Mouse (Mus musculus): ENCODE data around the gene Bnc2.

The Bnc2 gene

DNA sequence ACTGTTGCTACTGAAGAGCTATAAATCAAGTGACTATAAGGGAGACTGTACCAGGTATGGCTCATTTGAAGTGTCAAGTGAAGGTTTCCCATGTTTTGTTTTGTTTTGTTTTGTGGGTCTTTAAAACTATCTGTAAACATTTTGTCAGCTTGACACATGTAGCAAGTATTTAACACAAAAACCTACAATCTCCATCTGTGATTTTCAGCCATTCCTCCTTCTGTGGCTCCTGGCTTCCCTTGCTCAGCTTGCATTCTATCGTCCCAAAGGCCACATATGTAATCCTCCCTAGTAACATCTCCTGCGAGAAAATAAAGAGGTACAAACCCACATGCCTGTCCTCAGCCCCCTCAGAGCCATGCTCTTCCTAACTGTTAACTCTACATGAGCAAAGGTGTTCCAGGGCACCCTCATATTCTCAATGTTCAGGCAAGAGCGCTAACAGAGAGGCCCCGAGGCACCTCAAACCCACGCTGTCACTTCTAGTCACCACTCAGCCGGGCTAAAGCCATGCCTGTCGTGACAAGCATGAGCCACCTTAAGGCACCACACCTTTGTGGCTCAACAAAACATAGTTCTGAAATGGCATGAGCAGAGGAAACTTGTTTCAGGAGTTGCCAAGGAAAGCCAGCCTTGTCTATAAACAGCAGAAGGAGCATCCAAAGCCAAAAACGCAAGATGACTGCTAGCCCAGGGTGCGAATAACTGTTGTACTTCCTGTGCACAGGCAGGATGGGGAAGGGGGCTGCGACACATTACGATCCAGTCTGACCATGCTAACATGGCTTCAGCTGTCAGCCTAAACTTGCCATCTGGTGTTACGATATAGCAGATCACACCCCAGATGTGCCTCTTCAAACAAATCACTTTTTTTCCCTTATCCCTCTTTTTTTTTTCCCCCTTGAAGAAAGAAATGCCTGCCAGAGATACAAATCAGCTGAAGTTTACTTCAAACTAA, 42.0 kb downstream of the Bnc2 start:
- no peak for DNase-seq (ENCODE audit: low read depth, low spot score)

DNA sequence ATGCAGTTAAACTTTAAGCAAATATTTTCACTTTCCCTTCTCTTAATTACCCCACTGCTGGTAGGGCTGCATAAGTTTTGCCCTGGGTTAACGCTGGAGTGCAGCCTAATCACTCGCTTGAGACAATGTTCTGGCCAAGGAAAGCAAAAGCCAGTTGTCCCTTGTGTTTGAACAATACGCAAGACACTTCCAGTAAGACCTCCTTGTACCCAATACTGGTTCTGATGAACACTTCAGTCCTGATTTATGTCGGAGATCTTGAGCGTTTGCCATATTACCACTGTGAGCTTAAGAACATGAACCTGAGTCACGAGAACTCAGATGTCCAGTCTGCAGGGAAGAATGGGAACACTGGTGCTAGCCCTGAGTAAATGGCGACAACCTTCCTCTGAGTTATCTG, 47.5 kb downstream of the Bnc2 start:
- DNase-seq (ENCODE audit: low read depth, low spot score): no peak

DNA sequence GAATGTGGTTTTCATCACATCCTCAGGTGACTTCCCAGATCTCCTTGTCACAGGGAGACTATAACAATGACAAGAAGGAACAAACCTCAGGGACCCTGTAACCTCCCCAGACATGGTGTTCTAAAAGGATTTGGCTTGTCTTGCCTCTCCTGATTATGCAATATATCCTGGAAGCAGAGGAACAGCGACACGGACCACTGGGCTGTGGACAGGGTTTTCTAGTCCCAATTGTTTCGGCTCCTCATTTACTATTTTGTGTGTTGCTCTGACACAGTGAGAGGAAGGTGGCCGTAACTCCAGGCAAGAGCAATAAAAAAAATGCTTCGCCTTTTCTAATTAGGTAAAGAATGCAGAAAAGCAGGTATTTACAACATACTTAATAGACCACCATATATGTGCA, 51.8 kb downstream of the Bnc2 start:
- DNase-seq (ENCODE audit: low read depth, low spot score): no peak

DNA sequence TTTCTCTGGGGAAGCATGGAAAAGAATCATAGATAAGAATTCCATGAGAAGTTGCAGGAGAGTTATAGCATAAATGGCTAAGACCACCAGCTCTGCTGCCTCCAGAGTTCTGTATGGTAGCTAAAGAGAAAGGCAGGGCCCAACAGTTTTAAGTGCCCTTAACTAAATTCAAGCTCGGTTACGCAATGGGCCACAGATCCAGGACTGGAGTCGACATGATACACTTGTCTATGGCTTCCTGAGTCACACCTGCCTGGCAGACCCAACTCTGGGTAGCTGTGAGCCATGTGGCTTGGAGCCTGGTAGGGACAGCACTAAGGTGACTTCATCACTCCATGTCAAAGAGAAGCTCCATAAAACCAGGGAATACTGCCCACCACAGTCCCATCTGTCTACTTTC, 53.3 kb downstream of the Bnc2 start:
- DNase-seq (ENCODE audit: low read depth, low spot score): no peak

DNA sequence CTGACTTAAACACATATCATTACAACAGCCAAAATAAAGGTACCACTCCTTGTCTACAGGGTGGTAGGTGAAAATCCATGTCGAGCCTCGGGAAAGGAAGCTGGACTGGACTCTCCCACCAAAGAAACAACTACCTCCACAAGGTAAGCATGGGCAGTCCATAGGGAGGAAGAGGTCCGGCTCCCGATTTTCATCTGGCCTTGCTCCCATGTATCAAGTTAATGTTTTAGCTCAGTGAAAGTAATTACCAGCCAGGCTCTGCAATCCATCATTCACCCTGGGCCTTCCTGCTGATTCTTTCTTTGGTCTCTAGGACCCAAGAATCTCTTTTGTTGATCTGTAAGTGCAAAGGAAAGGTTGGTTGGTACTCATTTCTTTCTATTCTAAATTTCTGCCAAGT, 65.2 kb downstream of the Bnc2 start:
- no peak for DNase-seq (ENCODE audit: low read depth, low spot score)

DNA sequence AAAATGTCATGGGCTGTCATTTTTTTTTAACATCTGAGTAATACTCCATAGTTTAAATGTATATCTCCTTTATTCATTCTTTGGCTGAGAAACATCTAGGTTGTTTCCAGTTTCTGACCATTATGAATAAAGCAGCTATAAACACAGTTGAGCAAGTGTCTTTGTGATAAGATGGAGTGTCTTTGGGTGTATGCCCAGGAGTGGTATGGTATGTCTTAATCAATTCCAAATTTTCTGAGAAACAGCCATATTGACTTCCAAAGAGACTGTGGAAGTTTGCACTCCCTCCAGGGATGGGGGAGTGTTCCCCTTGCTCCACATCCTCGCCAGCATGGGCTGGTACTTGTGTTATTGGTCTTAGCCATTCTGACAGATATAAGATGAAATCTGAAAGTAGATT, 70.6 kb downstream of the Bnc2 start:
- DNase-seq (ENCODE audit: low read depth, low spot score): no peak

DNA sequence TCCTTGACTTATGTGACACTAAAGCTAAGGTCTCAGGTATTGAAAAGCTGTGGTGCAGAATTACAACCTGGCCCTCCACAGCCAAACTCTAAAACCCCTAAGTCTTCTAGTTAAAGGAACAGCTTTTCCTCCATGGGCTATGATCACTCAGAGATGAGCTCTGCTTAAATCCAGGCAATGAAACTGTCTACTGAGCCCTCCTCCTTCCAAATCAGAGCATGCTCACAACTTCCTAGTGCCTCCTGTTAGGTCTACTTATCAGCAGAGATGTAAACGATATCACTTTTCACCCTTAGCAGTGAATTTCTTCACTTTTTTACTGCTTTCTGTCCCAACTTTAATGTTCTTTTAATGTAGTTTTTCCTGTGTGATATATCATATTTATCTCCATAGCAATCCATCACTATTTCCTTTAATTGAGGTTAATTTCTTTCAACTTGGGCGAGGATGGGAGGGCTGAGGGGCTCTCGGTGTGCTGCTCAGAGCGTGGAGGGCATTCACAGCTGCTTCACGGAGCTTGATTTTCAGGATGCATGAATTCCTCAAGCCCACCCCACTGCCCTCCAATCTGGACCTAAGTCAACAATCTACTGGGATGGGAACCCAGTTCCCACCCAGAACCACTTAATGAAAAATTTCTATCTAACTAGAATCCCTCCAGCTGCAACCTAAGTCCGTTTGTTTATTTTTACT, 94.7 kb downstream of the Bnc2 start:
- DNase-seq (ENCODE audit: low read depth, low spot score): no peak

DNA sequence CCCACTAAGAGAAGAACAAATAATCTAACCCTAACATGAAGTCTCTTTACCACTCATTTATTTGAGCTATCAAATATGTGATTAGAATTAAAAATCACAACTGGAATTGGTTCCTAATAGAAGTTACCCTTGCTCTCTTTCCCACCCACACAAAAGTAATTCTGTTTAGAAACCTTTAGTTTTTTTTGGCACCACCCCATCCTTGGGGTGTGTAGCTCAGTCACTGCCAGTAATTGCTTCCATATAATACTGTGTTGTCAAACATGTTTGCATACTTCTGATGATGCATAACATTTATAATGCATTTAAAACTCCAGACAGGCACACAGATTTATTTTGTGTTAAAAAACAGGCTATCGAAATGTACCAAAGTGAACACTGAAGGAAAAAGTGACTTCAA, 96.8 kb downstream of the Bnc2 start:
- DNase-seq (ENCODE audit: low read depth, low spot score): no peak

DNA sequence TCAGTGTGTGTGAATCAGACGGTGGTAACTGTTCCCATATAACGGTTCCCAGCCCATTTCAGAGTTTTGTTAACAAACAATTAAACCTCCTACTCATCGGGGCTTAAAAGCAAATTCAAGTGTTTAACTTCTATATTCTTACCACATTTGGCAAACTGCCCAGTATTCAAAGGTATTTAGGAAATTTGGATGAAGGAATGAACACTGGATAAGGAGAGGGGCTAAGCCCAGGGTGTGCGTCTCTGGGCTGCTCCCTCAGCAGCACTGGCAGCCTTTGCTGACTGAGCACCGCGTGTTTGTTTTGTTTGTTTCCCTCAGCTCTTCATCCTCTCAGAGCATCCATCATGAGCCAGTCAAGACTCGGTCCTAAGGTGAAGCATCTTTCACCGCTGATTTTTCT, 109.0 kb downstream of the Bnc2 start:
- DNase-seq (ENCODE audit: low read depth, low spot score): no peak

DNA sequence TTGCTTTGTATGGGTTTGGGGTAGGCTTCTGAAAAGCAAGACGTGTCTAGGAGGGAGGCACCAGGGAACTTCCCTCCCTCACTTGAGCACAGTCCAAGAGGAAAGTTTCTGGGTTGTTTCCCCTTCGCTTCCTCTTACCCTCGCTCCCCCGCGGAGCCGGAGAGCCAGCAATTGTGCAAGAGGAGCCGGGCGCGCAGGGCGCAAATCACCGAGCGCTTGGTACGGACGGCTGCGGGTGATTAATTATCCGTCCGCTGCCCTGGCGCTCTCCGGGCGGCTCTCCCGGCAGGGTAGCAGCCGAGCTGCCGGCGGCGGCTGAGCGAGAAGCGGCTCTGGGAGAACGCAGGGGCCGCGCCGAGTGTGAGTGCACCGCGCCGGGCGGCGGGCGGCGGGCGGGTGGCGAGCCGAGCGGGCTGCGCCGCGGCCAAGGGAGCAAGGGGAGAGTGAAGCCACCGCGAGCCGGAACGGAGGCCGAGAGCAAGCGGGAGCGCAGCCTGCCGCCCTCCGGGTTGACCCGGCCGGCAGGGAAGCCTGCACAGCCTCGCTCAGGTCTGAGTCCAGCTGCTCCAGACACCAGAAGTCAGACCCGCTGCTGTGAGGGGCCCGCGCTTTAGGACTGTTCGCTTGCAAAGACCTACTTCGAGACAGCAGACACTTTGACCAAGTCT, 129.7 kb downstream of the Bnc2 start:
- DNase-seq (ENCODE audit: low read depth, low spot score): peak; percentile 4

DNA sequence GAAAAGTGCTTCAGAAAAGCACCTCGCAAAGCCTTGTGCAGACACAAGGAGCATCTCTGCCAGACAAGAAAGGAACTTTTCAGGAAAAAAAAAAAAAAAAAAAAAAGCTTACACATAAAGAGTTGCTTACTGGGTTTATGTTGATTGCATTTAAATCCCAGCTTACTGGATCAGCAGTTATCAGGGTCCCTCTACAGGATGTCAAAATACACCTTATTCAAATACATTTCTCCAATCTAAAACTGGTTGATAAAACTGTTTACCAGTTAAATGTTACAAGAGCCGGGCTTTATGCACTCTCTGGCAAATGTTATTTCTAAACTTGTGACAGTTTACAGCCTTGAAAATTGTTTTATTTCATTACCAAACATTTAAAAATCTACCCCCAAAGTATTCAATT, 130.4 kb downstream of the Bnc2 start:
- no peak for DNase-seq (ENCODE audit: low read depth, low spot score)

DNA sequence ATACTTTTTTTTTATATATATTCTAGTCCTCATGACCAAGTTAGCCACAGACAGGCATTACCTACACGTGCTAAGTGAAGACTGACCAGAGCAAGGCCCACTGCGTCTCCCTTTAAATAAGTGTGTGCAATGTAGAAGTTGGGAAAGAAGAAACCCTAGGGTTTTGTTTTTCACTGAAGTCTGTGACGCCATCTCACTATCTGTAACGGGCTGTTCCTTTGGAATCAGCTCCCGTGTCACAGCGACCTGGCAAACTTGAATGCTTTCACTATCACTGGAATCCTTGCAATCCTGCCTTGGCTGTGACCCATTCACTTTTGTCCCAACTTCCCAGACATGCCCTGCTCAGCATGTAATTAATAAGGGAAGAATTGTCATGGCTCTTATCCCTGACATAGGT, 134.5 kb downstream of the Bnc2 start:
- DNase-seq (ENCODE audit: low read depth, low spot score): no peak

DNA sequence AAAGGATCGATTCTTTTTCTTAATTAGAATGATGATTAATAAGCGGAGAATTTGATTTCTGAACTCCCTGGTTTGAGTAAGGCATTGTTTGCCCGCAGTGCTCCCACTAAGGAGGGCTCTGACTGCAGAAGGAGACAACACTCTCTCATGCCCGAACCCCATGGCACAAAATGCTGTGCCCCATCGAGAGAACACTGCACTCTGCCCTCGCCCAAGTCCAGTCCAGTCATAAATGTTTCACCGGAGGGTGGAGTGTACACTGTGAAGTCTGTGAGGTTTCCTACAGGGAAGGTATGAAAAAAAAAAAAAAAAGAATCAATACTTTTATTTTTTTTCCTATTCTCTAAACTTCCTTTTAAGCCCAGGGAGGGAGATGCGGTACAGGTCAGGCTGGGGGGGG, 135.7 kb downstream of the Bnc2 start:
- DNase-seq (ENCODE audit: low read depth, low spot score): no peak

DNA sequence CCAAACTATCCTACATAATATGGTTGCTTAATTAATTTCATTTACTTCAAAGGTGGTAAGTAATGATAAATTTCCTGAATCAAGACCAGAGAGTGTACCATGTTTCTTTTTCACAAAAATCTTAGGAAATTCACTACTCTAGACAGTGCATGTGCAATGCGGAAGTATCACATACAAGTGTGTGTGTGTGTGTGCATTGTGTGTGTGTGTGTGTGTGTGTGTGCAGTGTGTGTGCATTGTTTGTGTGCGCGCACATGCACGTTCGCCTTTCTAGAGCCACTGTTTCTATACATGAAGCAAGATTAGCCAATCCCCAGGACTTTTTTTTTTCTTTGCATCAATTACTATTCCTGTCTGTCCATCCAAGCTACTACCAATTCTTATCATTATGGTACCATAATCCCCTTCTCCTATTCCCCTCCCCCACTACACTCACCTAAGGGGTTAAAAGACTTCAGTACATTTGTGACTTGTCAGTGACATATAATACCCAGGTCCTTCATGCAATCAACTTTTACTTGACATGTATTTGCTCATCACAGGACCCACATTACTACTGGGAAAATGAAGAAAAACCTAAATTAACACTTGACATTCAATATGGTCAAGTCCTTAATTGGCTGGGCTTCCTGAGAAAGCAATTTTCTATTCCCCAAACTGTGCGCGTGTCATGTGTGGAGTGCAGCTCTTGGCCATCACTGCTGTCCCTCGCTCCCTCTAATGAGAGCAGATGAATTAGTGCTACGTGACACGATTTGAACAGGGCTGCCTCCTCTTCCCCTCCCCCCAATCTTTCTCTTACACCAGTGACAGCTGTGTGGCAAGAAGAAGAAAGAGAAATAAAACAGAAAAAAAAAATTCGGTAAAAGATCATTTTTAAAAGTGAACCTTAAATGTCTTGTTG, 145.9 kb downstream of the Bnc2 start:
- no peak for DNase-seq (ENCODE audit: low read depth, low spot score)

DNA sequence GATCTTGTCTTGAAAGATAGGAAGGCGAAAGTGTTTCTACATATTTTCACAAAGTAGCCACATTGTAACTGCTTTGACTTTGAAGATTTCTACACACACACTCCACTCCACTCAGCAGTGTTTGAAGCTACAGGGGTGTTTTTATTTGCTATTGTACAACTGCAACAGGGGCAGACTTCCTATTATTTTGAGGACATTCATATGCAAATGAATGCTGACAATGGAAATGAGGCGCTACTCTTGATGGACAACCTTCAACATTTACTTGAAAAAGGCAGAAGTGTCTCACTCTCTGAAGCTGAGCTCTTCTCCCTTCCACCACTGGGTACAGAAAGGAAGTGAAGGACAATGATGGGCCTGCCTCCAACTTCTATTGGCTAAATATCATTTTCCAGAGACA, 146.7 kb downstream of the Bnc2 start:
- no peak for DNase-seq (ENCODE audit: low read depth, low spot score)

DNA sequence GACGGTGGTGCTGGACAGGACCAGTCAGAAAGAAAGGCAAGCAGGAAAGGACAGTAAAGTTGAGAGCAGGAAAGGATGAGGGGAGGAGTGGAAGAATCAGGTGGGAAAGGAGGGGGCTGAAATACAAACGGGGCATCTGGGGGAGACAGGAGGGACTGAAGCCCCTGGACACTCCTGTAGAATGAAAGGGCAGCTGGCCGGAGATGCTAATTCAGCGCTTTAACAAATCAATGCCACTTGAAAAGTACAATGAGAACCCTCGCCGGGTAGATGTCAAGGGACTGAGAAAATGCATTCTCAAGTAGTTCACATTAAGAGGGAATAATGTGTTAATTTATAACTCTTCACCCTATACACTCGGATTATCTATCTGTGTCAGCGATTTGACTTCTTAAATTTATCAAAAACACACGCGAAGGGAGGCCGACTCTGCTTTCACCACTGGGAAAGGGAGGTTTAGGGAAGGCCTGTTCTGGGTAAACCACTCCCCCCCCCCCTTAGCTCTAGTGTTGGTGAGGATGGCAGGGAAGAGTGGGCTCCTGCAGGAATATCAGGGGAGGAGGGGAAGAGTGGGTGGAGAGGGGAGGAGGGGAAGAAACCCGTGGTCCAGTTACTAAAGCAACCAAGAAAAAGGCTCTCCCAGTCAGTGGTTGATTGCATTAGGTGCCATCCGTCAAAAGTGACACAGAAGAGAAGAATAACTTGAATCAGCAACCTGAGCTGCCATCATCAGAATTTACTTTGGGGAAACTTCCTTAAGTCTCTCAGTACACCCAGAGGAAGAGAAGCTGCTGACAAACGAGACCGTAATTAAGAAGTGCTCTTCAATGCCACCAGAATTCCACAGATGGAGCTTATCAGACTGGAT, 147.8 kb downstream of the Bnc2 start:
- DNase-seq (ENCODE audit: low read depth, low spot score): no peak

DNA sequence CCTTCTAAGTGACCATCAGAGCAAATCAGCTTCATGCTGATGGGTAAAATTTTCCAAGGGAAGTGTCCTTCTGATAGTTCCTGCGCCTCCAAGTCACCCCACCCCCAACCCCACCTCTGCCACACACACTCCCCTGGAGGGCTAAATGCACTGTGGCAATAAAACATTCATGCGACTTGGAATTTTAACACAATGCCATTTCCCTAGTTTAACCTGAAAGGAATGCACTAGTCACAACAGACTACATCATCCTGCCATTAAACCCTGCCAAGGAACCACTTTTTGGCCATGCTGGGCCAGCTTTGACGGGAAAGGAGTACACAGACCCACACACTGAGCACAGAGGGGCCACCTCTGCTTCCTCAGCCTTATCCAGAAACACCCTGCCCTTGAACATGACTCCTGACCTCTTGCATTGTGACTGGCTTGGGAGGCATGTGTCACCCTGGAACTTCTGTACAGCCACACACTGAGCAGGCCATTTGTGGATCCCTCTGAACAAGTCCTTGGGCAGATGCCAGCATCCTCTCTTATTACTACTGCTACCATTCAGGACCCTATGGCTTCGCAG, 151.3 kb downstream of the Bnc2 start:
- no peak for DNase-seq (ENCODE audit: low read depth, low spot score)

DNA sequence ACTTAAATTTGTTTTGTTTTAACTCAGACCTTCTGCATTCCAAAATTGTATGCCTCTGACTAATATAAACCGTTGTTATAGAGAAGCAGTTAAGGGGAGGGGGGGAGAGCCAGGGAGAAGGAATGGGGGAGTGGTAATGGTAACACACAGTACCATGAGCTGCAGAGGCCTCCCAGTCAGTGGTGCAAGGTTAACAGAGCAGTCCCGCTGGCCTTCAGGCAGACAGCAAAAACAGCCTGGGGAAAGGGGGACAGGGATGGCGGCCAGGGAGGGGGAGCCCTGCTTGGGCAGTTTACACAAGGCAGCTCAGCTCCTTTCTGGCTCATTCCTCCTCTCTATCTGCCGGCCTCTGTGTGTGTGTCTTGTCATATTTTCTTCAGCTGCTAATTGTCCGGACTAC, 151.9 kb downstream of the Bnc2 start:
- no peak for DNase-seq (ENCODE audit: low read depth, low spot score)

DNA sequence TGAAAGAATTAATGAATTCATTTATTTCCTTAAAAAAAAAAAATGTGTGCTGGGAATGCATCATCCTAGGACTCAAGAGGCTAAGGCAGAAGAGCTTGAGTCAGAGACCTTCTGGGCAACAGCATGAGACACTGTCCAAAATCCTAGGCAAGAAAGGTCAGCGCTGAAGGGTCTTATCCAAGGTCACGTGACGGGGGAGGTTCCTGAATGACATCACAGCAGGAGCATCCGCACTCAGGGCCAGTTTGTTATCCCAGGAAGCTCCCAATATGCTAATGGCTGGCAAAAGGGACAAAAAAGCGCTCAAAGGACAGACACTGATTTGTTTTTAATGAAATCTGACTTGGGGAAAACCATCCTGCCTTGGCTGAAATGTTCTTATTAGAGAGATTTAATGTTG, 153.5 kb downstream of the Bnc2 start:
- DNase-seq (ENCODE audit: low read depth, low spot score): no peak

DNA sequence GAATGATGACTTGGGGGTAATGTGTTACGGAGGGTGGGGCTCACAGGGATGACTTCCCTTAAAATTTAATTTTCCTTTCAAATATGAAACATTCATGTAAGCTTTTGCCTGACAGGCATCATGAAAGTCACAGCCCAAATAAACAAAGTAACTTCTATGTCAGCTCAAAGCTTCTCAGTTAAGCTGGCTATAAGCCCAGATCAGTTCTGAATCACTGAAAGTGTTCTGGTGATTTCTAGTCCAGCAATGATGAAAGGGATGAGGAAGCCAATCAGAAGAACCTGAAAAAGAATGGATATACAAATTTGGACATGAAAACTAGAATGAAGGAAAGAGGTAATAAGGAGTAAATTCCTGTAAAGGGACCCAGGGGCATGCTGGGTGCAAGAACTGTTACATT, 164.6 kb downstream of the Bnc2 start:
- no peak for DNase-seq (ENCODE audit: low read depth, low spot score)
